Mouse (Mus musculus): ENCODE data around the gene Gja5. TPM values are rescaled to one million over a fixed set of nuclear protein-coding genes. Genes with fewer than 3 reads are reported as not detected.

Gja5 gene
- polyA plus RNA-seq, 1 experiment: 1.6 TPM

DNA sequence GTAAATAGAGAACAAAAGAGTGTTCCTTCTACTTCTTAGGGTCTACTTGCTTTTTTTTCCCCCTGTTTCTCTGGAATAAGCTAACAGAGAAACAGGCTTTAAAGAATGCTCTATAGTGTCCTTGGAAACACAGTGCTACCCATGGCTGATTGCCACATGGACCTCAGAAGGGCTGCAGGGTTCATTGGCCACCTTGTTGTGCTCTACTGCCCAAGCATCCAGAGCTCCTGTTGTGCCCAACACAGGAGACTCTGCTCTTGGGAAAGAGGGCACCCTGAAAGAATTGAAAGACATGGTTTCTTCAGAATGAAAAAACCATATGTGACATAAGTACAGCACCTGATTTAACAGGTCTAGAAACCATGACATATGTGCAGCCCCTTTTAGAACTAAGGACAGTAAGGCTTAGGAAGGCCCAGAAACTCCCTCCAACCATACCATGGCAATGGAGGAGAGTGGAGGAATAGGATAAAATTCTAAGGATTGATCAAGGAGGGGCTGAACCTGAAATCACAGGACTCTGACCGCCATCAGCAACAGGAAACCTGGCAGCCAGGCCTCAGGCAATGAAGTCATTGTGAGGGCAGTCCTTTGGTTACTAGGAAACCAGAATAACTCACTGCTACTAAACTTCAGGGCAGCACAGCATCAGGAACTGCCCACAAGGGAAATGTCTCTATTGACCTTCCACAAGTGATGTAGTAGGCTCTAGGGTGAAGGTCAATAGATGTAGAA is 200.4 kb downstream of the Gja5 start:
- TF ChIP-seq POLR2A (IDR thresholded peaks at IDR 0.05; ENCODE audit: borderline replicate concordance, control insufficient read depth, low read depth, low read length) (no peak), CTCF (IDR thresholded peaks at IDR 0.05; ENCODE audit: control insufficient read depth, insufficient read depth, low read length) (no peak)
- WGBS: 65% methylated on average over 1 of the region's 1 CpGs
- Histone ChIP-seq H3K27ac (ENCODE audit: control insufficient read depth, insufficient read depth, low read depth, low read length, poor library complexity) (no peak overlapping the region), H3K4me3 (replicated peaks; ENCODE audit: control insufficient read depth, low read depth, low read length) (no peak overlapping the region), H3K4me1 (ENCODE audit: control insufficient read depth, insufficient read depth, low read length) (no peaks in the 10 kb centered on the region)

DNA sequence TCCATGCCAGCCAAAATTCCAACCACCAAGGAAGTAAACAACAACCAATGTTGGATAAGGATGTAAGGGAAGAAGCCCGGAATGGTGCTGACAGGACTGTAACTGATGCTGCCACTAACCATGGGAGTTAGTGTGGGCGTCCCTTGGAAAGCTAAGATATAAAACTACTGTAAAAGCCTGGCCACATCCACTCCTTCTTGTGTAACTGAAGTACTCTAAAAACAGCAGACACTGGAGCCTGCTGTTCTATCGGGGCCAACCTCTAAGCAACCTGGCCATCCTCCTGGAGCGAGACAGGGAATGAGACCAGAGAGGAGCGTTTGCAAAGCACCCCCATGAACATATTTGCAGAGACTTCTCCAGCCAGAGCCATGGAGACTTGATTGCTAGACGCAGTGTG is 213.0 kb downstream of the Gja5 start:
- WGBS: 89% methylated on average over 6 of the region's 6 CpGs
- TF ChIP-seq POLR2A (IDR thresholded peaks at IDR 0.05; ENCODE audit: borderline replicate concordance, control insufficient read depth, low read depth, low read length) (no peak), CTCF (IDR thresholded peaks at IDR 0.05; ENCODE audit: control insufficient read depth, insufficient read depth, low read length) (no peak)
- no peak overlapping the region for H3K27ac ChIP-seq (ENCODE audit: control insufficient read depth, insufficient read depth, low read depth, low read length, poor library complexity)
- no peaks in the 10 kb centered on the region for H3K4me1 ChIP-seq (ENCODE audit: control insufficient read depth, insufficient read depth, low read length)
- H3K4me3 ChIP-seq (replicated peaks; ENCODE audit: control insufficient read depth, low read depth, low read length): no peak overlapping the region

DNA sequence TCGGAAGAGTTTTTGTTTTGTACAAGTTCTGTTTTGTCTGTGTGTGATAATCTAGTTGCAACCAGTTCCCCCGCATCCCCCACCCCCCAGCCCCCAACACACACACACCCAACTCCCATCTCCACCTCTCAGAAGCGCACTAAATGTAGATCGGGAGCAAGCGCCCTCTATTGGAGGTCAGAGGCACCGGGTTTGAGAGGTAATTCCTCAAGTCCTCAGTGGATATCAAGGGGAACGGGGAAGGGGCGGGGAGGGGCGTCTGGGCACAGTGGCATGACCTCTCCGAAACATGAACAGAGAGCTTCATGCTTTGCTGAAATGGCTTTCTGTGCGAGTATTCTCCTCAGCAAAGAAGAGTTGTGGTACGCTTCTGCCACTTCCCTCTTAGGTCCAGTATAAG is 213.8 kb downstream of the Gja5 start:
- 75% methylated on average over 12 of the region's 12 CpGs for WGBS
- H3K4me3 ChIP-seq (replicated peaks; ENCODE audit: control insufficient read depth, low read depth, low read length): no peak overlapping the region
- no peaks in the 10 kb centered on the region; the same call in 1 of the 2 replicates for H3K4me1 ChIP-seq (ENCODE audit: control insufficient read depth, insufficient read depth, low read length)
- H3K27ac ChIP-seq (ENCODE audit: control insufficient read depth, insufficient read depth, low read depth, low read length, poor library complexity): no peak overlapping the region
- no peak for TF ChIP-seq POLR2A (IDR thresholded peaks at IDR 0.05; ENCODE audit: borderline replicate concordance, control insufficient read depth, low read depth, low read length)
- no peak for TF ChIP-seq CTCF (IDR thresholded peaks at IDR 0.05; ENCODE audit: control insufficient read depth, insufficient read depth, low read length)

DNA sequence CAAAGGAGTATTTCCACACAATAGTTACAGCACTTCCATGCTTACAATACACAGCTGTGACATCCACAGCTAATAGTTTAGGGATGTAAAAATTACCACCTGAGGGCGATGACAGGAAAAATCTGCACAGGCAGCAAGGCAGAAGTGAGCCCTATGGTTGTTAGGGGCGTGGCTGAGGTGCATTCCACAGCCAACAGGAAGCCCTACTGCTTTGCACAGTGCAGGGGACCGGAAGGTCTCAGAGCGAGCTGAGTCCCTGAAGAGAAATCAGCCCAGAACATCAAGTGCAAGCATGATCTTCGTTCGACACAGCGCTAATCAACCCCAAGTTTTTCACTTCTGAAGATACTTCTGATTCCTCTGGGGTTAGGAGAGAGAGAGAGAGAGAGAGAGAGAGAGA is 219.7 kb downstream of the Gja5 start:
- no peaks in the 10 kb centered on the region; the same call in none of the 2 replicates for H3K4me1 ChIP-seq (ENCODE audit: control insufficient read depth, insufficient read depth, low read length)
- WGBS: 0% methylated on average over 7 of the region's 7 CpGs
- H3K27ac ChIP-seq (ENCODE audit: control insufficient read depth, insufficient read depth, low read depth, low read length, poor library complexity): no peak overlapping the region
- H3K4me3 ChIP-seq (replicated peaks; ENCODE audit: control insufficient read depth, low read depth, low read length): no peak overlapping the region
- no peak for TF ChIP-seq POLR2A (IDR thresholded peaks at IDR 0.05; ENCODE audit: borderline replicate concordance, control insufficient read depth, low read depth, low read length)
- no peak for TF ChIP-seq CTCF (IDR thresholded peaks at IDR 0.05; ENCODE audit: control insufficient read depth, insufficient read depth, low read length)

Other genes with a start within 250 kb of the Gja5 start
- gene Ankrd35, start 234.6 kb upstream of the Gja5 start, polyA plus RNA-seq (2011; ENCODE audit: insufficient read depth, insufficient read length, low replicate concordance, missing spikeins): 5.4 and 15.5 TPM in 2 replicates
- 22.0 and 34.9 TPM in 2 replicates for gene Pias3, start 208.3 kb upstream of the Gja5 start, polyA plus RNA-seq (2011; ENCODE audit: insufficient read depth, insufficient read length, low replicate concordance, missing spikeins)
- 1.4 TPM in 1 of 2 replicates, not detected in the other for gene Nudt17, start 196.1 kb upstream of the Gja5 start, polyA plus RNA-seq (2011; ENCODE audit: insufficient read depth, insufficient read length, low replicate concordance, missing spikeins)
- 19.6 and 26.5 TPM in 2 replicates for gene Polr3c, start 177.1 kb upstream of the Gja5 start, polyA plus RNA-seq (2011; ENCODE audit: insufficient read depth, insufficient read length, low replicate concordance, missing spikeins)
- gene Rnf115, start 177.0 kb upstream of the Gja5 start, polyA plus RNA-seq (2011; ENCODE audit: insufficient read depth, insufficient read length, low replicate concordance, missing spikeins): 12.2 and 17.2 TPM in 2 replicates
- gene Pdzk1, start 75.4 kb upstream of the Gja5 start, polyA plus RNA-seq (2011; ENCODE audit: insufficient read depth, insufficient read length, low replicate concordance, missing spikeins): 8.2 and 8.6 TPM in 2 replicates
- gene Cd160, start 75.3 kb upstream of the Gja5 start, polyA plus RNA-seq (2011; ENCODE audit: insufficient read depth, insufficient read length, low replicate concordance, missing spikeins): 0.88 TPM in 1 of 2 replicates, not detected in the other
- 5.1 and 8.8 TPM in 2 replicates for gene Gpr89, start 653 bp downstream of the Gja5 start, polyA plus RNA-seq (2011; ENCODE audit: insufficient read depth, insufficient read length, low replicate concordance, missing spikeins)
- not detected in 2 replicates for gene Gja8, start 21.3 kb downstream of the Gja5 start, polyA plus RNA-seq (2011; ENCODE audit: insufficient read depth, insufficient read length, low replicate concordance, missing spikeins)

All from bone marrow, adult 2 months (tissue).